Mouse (Mus musculus) cerebellum, adult 2 months (tissue): ENCODE results near the gene Tmem258.

Experiments used
- CTCF ChIP-seq: fragments of 200-500 bp; IDR thresholded peaks from 2 replicates; pipeline ENCODE4 v1.5.1; 2011; ENCODE audit warnings: low read depth, mild to moderate bottlenecking, control low read depth, low read length, moderate library complexity, borderline replicate concordance; ENCODE audit not compliant: insufficient read depth
- POLR2A ChIP-seq: fragments of 200-500 bp; IDR thresholded peaks from 2 replicates; pipeline ENCODE4 v1.6.1; 2011; ENCODE audit warnings: low read length, control low read depth, borderline replicate concordance; ENCODE audit not compliant: insufficient read depth

DNA sequence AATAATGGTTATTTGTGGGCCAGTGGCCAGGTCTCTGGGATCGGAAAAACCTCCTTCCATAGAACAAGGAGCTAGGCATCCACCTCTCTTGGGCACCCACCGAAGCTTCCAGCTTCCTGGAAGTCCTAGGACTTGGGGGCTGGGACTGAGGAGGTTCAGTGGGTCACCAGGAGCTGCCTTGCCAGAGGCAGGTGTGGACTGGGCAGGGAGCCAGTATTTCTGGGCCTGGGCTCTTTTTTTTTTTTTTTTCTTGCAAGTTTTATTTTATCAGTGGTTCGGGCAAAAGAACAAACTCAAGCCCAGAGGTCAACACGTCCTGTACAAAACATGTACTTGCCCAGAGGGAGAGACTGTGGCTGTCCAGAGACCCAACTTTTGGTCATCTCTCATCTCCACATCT, 22.0 kb downstream of the Tmem258 start:
- TF ChIP-seq CTCF (no peak), POLR2A (no peak)
